Mouse (Mus musculus) effector memory CD4-positive, alpha-beta T cell, adult 7 months (primary cell): ENCODE results near the gene Gm28051. TPM values are rescaled to one million over a fixed set of nuclear protein-coding genes. Genes with fewer than 3 reads are reported as not detected.

Experiments
- polyA plus RNA-seq: library from polyadenylated mRNA; unstranded; fragments of 100-300 nt; shearing (Covaris generic); gene quantifications from one replicate; pipeline ENCODE4 v1.2.1, GENCODE M21; 2017

The Gm28051 gene
- polyA plus RNA-seq, result not detected

DNA sequence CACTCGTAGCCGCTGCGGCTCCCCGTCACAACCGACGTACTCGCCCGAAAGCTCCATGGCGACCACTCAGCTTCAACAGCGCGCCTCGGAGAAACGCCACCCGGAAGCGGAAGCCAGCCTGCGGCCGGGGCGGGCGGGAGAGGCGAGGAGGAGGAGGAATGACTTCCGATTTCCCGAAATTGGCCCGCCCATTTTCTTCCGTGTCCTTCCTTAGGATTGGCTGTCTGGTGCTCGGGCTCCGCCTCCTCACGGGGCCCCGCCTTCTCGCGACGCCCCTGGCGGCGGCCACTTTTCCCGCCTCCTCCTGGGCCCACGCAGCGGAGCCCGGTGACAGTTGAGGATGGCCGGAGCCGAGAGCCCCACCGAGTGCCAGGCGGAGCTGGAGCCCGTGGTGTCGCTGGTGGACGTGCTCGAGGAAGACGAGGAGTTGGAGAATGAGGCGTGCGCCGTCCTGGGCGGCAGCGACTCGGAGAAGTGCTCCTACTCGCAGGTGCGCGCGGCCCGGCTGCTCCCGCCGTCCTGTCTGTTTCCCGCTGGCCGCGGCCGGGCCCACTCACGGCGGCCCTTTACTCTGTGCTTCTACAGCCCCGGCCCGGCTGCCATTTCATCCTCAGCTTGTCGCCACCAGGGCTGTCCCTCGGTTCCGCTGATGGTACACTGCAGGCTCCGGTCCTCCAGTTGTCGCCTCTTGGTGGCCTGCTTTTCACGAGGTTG lies at the start of gene Gm28051, which contains the start of the genes Gon7 and Ubr7:
Gene Gm28051 (minus strand): TSS at position 77 of the 714 bp plus-strand sequence.
Gene Gon7 (minus strand): TSS at position 115 of the 714 bp plus-strand sequence.
Gene Ubr7 (plus strand): TSS at position 279 of the 714 bp plus-strand sequence.

DNA sequence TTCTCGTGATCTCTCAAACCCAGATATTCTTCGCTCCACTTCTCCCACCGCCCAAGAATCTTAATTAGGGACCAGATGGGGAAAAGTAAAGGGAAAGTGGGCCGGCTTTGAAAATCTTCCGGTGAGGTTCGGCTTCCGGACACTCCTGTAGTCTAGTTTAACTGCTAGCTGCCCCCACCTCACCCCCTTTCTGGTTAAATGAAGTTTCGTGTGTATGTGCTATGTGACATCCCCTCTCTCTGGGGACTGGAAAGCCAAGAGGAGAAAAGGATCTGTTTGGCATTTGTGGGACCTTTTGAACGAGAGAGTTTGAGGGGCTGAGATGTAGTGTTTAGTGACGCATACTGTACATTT lies 815 bp upstream of the Gm28051 start, which contains the start of gene Gm20604:
Gene Gm20604 (minus strand): TSS at position 270 of the 354 bp plus-strand sequence.

DNA sequence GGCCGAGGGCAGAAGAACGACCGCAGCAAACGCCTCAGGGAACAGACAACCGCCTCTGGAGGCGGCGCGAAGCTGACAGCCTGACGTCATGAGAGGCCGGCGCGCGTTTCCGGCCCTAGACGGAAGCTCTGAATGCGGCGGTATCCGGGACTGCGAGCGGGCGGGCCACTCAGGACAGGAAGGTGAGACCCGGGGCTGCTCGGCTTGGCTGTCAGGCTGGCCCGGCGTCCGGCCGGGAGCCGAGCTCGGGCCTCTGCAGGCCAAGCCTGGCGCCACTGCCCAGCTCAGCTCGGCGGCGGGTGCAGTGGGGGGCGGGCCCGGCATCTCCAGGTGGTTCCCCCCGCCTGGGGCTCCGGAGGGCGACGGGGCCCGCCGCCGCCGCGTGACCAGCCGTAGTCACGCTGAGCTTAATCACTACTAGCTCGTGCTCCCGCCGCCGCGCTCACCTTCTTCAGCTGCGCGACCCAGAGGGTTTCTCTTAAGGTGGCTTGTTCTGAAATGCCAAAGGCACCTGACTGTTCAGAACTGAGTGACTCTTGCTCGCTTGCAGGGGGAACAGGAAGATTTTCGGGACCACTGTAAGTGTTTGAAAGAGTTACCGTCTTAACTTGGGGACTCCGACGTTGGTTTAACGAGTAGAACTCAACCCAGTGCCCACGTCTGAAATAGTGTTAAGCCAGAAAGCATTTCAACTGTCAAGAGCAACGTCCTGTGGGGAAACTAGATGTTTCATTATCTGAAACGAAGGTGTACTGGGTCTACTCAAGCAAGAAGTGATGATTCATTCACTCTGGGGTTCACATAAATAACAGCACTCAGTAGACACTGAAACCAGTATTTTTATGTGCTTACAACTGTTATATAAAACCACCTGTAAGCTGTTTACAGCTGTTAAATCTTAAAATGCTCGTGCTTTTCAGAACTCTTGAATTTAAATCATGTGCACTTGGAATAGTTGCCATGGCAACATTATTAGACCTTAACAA lies 13.7 kb downstream of the Gm28051 start, which contains the start of the genes Moap1 and Tmem251:
Gene Moap1 (minus strand): TSS at position 73 of the 986 bp plus-strand sequence.
Gene Tmem251 (plus strand): TSS at position 174 of the 986 bp plus-strand sequence.

DNA sequence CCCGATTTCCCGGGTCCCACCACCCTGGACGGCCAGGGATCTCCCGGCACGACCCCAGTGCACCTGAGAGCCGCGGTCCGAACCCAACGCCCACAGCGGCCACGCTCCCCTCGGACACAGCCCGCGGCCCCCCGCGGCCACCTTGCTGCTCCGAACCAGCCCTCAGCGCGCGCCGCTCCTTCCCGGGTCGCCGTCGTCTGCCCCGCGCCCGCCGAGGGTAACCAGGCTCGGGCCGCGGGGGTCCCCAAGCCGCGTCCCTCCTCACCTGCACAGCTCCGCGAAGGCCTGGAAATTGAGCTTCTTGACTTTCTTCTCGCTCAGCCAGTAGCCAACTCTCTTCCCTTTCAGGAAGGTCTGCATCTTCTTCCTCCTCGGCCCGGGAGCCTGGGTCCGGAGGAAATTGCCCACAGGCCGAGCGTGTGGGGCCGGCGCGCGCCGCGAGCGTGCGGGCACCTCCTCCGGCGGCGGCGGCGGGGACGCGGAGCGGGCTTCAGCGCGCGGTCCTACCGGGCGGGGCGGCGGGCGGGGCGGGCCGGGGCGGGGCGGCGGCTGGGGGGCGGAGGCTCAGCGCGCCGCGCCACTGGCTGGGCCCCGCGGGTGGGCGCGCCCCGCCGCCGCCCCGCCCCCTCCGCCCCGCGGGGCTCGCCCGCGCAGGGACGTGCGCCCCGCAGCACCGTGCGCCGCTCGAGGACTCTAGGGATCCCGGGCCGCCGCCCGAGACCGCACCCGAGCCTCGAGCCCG lies 52.9 kb downstream of the Gm28051 start, which contains the start of gene Itpk1:
Gene Itpk1 (minus strand): TSS at position 474 of the 742 bp plus-strand sequence.

Other genes with a start within 250 kb of the Gm28051 start
- 0.20 TPM for gene Chga, start 202.8 kb downstream of the Gm28051 start, polyA plus RNA-seq
- 52.2 TPM for gene Itpk1, start 52.8 kb downstream of the Gm28051 start, polyA plus RNA-seq
- 8.1 TPM for gene Moap1, start 14.1 kb downstream of the Gm28051 start, polyA plus RNA-seq
- gene Tmem251, start 14.0 kb downstream of the Gm28051 start, polyA plus RNA-seq, result 19.1 TPM
- gene Gon7, start within 50 bp of the Gm28051 start, polyA plus RNA-seq, result 15.5 TPM
- gene Ubr7, start 202 bp upstream of the Gm28051 start, polyA plus RNA-seq, result 22.6 TPM
- 5.3 TPM for gene Gm20604, start 907 bp upstream of the Gm28051 start, polyA plus RNA-seq
- 31.5 TPM for gene Btbd7, start 120.7 kb upstream of the Gm28051 start, polyA plus RNA-seq
- gene Cox8c, start 141.6 kb upstream of the Gm28051 start, polyA plus RNA-seq, result not detected
- 0.45 TPM for gene Unc79, start 191.1 kb upstream of the Gm28051 start, polyA plus RNA-seq